Mouse (Mus musculus): Measurements from ENCODE around the gene Fkbpl. TPM values are rescaled to one million over a fixed set of nuclear protein-coding genes. Genes with fewer than 3 reads are reported as not detected.

The Fkbpl gene
- polyA plus RNA-seq, 1 experiment = 8.5 TPM

- peaks cover 9% of the 10 kb centered on the region; the same call in 1 of the 2 replicates for H3K4me1 ChIP-seq (ENCODE audit: control insufficient read depth, insufficient read depth, low read length)
- H3K27me3 ChIP-seq (ENCODE audit: control insufficient read depth, insufficient read depth, low read length) = no peaks in the 10 kb centered on the region
- peak overlapping the region; percentile 79 for H3K4me3 ChIP-seq (replicated peaks; ENCODE audit: insufficient read depth, low read depth, low read length)
- 5% methylated on average over 12 of the region's 12 CpGs for WGBS
- peak overlapping the region; percentile 97 for H3K27ac ChIP-seq (ENCODE audit: insufficient read depth, low read length)
- peak; percentile 61 to 65 for DNase-seq
- TF ChIP-seq POLR2A (IDR thresholded peaks at IDR 0.05; ENCODE audit: borderline replicate concordance, insufficient read depth, low read length) (no peak), CTCF (IDR thresholded peaks at IDR 0.05; ENCODE audit: borderline replicate concordance, insufficient read depth, low read depth, low read length) (no peak)
Measured at GRCm38 (mm10) chr17:34631647-34632046, 12.9 kb upstream of the Fkbpl start.

DNA sequence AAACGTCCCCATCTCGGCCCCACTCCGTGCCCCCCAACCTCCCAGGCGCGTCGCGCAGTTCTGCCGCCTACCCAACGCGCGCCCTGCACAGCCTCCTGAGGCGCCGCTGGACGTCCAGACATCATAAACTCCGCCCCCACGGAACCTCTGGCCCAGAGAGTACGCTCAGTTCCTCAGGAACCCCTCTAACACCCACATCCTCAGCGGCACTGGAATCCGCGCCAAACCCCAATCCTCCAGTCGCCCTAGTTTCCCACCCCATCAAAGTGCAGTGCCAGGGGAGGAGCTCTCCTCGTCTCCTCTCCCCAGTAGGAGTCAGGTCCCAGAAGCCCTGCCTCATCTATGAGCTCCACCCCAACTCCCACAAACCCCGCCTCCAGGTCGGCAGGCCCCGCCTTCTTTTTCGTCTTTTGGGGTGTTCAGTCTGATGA lies 12.3 kb upstream of the Fkbpl start:
- peak overlapping the region; percentile 97 for H3K27ac ChIP-seq (ENCODE audit: insufficient read depth, low read length)
- H3K4me3 ChIP-seq (replicated peaks; ENCODE audit: insufficient read depth, low read depth, low read length) = peak overlapping the region; percentile 79
- 3% methylated on average over 26 of the region's 26 CpGs for WGBS
- no peaks in the 10 kb centered on the region for H3K27me3 ChIP-seq (ENCODE audit: control insufficient read depth, insufficient read depth, low read length)
- TF ChIP-seq POLR2A (IDR thresholded peaks at IDR 0.05; ENCODE audit: borderline replicate concordance, insufficient read depth, low read length) (peak; percentile 39; the same call in 1 of the 2 replicates), CTCF (IDR thresholded peaks at IDR 0.05; ENCODE audit: borderline replicate concordance, insufficient read depth, low read depth, low read length) (no peak)
- peak; percentile 89 to 90 for DNase-seq
- H3K4me1 ChIP-seq (ENCODE audit: control insufficient read depth, insufficient read depth, low read length) = peaks cover 14% of the 10 kb centered on the region

DNA sequence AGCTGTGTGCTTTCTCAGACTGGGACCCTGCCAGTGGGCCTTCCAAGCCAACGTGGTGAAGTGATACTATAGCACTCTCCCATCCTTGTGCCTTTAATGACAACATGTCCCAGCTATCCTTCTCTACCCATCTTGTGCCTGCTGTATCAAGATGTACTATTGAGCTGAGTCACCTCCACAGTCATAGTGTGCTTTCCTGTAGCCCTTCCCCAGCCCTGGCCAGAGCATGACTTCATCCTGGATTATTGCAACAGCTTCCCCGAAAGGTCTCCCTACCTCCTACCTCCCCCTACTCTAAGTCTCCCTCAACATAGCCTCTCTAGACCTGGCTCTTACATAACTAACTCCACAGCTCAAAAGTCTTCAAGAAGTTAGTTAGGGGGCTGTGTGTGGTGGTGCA lies 8.9 kb upstream of the Fkbpl start:
- Histone ChIP-seq H3K27ac (ENCODE audit: insufficient read depth, low read length) (no peak overlapping the region), H3K4me1 (ENCODE audit: control insufficient read depth, insufficient read depth, low read length) (peaks cover 37% of the 10 kb centered on the region), H3K4me3 (replicated peaks; ENCODE audit: insufficient read depth, low read depth, low read length) (no peak overlapping the region), H3K27me3 (ENCODE audit: control insufficient read depth, insufficient read depth, low read length) (no peaks in the 10 kb centered on the region)
- DNase-seq = no peak
- 60% methylated on average over 2 of the region's 2 CpGs for WGBS
- TF ChIP-seq CTCF (IDR thresholded peaks at IDR 0.05; ENCODE audit: borderline replicate concordance, insufficient read depth, low read depth, low read length) (no peak), POLR2A (IDR thresholded peaks at IDR 0.05; ENCODE audit: borderline replicate concordance, insufficient read depth, low read length) (peak; percentile 21; the same call in 1 of the 2 replicates)

DNA sequence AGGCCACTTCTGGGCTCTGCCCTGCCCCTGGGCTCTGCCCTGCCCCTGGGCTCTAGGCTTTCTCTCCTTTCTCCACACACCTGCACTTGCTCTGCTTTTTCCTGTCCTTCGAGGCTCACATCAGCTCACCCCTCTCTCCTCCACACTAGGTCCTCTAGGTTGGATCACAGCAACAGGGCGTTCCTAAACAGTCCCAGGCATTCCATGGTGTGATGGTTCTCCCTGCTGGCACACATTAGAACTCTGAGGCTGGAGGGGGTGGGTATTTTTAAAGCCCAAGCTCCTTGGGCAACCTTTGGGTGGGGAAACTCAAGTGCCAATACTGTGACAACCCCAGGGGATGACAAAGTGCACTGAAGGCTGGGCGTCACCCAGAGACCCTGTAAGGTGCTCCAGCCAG lies 7.1 kb upstream of the Fkbpl start:
- TF ChIP-seq POLR2A (IDR thresholded peaks at IDR 0.05; ENCODE audit: borderline replicate concordance, insufficient read depth, low read length) (no peak), CTCF (IDR thresholded peaks at IDR 0.05; ENCODE audit: borderline replicate concordance, insufficient read depth, low read depth, low read length) (no peak)
- Histone ChIP-seq H3K27ac (ENCODE audit: insufficient read depth, low read length) (0 out of 2 replicates have a peak overlapping the region, but pooled peaks have one; percentile 27), H3K27me3 (ENCODE audit: control insufficient read depth, insufficient read depth, low read length) (no peaks in the 10 kb centered on the region), H3K4me1 (ENCODE audit: control insufficient read depth, insufficient read depth, low read length) (peaks cover 50% of the 10 kb centered on the region), H3K4me3 (replicated peaks; ENCODE audit: insufficient read depth, low read depth, low read length) (no peak overlapping the region)
- 44% methylated on average over 3 of the region's 3 CpGs for WGBS
- DNase-seq = peak in 1 of 2 experiments; percentile 36

DNA sequence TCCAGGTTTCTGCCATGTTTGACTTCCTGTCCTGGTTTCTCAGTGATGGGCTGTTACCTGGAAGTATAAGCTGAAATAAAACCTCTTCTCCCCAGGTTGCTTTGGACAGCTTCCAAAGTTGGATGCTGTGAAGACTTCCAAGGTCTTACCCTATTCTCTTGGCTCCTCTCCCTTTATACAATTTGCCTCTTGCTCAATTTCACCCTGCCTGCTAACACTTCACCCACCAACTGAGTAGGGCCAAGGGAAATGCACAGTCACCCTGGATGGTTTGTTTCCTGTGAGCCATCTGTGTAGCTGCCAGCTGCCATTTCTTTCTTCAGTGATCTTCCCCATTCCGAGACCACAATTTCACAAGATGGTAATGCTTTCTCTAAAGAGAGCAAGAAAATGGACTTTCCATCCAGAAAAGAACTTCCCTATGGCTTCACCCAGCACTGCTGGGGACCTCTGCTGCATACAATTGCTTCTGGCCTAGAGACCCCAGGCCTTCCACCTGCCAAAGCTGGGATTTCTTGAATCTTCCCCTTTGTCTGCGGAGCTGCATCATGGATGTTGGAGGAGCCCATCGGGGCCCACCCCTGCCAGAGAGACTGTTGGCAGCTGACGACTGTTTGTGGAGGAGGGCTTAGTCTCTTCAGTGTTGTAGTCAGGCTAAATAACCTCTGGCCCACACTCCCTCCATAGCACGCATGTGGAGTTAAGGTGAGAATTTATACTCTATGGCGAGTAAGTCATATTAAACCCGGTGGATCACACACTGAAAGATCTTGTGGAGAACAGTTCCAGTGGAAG lies 4.9 kb upstream of the Fkbpl start:
- peak overlapping the region; percentile 98 for H3K27ac ChIP-seq (ENCODE audit: insufficient read depth, low read length)
- WGBS = 51% methylated on average over 7 of the region's 7 CpGs
- no peak for TF ChIP-seq POLR2A (IDR thresholded peaks at IDR 0.05; ENCODE audit: borderline replicate concordance, insufficient read depth, low read length)
- no peak for TF ChIP-seq CTCF (IDR thresholded peaks at IDR 0.05; ENCODE audit: borderline replicate concordance, insufficient read depth, low read depth, low read length)

DNA sequence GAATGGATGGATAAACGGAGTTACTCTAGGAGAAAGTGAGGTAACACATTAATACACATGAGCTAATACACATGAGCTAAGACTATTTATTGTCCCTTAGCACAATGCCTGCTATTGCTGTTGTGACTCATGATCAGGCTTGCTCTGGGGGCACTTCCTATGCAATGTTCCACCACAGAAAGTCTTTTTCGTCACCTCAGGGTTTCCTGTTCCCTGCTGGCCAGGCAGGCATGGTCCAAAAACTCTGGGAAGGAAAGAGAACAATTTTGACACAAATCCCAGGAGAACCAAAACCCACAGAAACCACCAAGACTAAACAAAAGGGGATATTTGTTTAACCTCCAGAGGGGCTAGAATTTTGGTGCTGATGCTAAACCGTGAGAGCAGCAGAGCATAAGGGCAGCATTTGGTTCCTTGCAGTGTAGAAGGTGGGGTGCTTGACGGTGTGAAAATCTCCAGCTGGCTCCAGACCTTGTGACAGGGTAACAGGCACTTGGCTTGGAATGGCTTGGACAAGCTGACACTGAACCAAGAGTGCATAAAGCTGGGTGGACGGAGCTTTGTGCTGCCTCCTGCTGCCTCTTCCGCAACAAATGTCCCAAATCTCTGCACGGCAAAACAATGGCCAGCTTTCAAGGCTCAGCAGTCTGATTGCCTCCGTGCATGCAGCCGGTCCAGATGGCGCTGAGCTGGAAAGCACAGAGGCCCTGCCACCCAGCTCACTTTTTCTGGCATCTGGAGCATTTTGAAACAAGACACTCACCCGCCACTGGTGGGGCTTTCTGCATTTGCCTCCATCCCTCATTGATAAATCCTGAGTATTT lies 3.6 kb upstream of the Fkbpl start:
- H3K27ac ChIP-seq (ENCODE audit: insufficient read depth, low read length) = peak overlapping the region; percentile 98
- H3K4me3 ChIP-seq (replicated peaks; ENCODE audit: insufficient read depth, low read depth, low read length) = peak overlapping the region; percentile 25

More for the DNA sequence above, 4.9 kb upstream of the Fkbpl start:
- Histone ChIP-seq H3K4me1 (ENCODE audit: control insufficient read depth, insufficient read depth, low read length) (peaks cover 54% of the 10 kb centered on the region), H3K4me3 (replicated peaks; ENCODE audit: insufficient read depth, low read depth, low read length) (no peak overlapping the region), H3K27me3 (ENCODE audit: control insufficient read depth, insufficient read depth, low read length) (no peaks in the 10 kb centered on the region)
- DNase-seq = peak; percentile 44 to 52

DNA sequence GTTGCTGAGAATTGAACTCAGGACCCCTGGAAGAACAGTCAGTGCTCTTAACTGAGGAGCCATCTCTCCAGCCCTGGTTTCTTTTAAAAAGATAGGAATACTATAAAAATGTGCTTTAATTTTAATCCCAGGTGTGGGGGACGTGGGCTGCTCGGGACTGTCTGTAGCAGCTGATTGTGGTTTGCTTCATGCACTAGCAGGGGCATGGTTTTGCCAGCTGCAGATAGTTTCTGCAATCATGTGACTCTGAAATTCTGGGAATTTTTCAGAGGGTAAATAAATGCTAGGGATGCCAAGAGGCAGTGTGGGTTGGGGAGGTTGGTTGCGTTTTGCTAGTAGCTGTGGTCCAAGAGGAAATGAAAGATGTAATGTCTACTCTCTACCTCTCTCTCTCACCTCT lies 2.6 kb upstream of the Fkbpl start:
- no peak for TF ChIP-seq POLR2A (IDR thresholded peaks at IDR 0.05; ENCODE audit: borderline replicate concordance, insufficient read depth, low read length)
- no peak for TF ChIP-seq CTCF (IDR thresholded peaks at IDR 0.05; ENCODE audit: borderline replicate concordance, insufficient read depth, low read depth, low read length)
- peak overlapping the region; percentile 76 for H3K27ac ChIP-seq (ENCODE audit: insufficient read depth, low read length)

More for the DNA sequence above, 3.6 kb upstream of the Fkbpl start:
- TF ChIP-seq CTCF (IDR thresholded peaks at IDR 0.05; ENCODE audit: borderline replicate concordance, insufficient read depth, low read depth, low read length) (peak; percentile 49; the same call in 1 of the 2 replicates), POLR2A (IDR thresholded peaks at IDR 0.05; ENCODE audit: borderline replicate concordance, insufficient read depth, low read length) (peak; percentile 57; the same call in 1 of the 2 replicates)
- Histone ChIP-seq H3K27me3 (ENCODE audit: control insufficient read depth, insufficient read depth, low read length) (no peaks in the 10 kb centered on the region), H3K4me1 (ENCODE audit: control insufficient read depth, insufficient read depth, low read length) (peaks cover 49% of the 10 kb centered on the region)
- peak; percentile 88 to 97 for DNase-seq
- 2% methylated on average over 11 of the region's 11 CpGs for WGBS

More for the DNA sequence above, 2.6 kb upstream of the Fkbpl start:
- H3K4me1 ChIP-seq (ENCODE audit: control insufficient read depth, insufficient read depth, low read length) = peaks cover 49% of the 10 kb centered on the region
- 69% methylated on average over 3 of the region's 3 CpGs for WGBS
- H3K27me3 ChIP-seq (ENCODE audit: control insufficient read depth, insufficient read depth, low read length) = no peaks in the 10 kb centered on the region
- H3K4me3 ChIP-seq (replicated peaks; ENCODE audit: insufficient read depth, low read depth, low read length) = no peak overlapping the region
- peak; percentile 16 to 28 for DNase-seq
